Mouse (Mus musculus) kidney, postnatal 25 days (tissue): ENCODE data around the gene Ranbp3l.

Experiments used
- DNase-seq, 2 experiments: peaks; one replicate each; pipeline ENCODE4 v3.0.0; 2021; ENCODE audit warnings: mixed read lengths in 2 of 2

The Ranbp3l gene

DNA sequence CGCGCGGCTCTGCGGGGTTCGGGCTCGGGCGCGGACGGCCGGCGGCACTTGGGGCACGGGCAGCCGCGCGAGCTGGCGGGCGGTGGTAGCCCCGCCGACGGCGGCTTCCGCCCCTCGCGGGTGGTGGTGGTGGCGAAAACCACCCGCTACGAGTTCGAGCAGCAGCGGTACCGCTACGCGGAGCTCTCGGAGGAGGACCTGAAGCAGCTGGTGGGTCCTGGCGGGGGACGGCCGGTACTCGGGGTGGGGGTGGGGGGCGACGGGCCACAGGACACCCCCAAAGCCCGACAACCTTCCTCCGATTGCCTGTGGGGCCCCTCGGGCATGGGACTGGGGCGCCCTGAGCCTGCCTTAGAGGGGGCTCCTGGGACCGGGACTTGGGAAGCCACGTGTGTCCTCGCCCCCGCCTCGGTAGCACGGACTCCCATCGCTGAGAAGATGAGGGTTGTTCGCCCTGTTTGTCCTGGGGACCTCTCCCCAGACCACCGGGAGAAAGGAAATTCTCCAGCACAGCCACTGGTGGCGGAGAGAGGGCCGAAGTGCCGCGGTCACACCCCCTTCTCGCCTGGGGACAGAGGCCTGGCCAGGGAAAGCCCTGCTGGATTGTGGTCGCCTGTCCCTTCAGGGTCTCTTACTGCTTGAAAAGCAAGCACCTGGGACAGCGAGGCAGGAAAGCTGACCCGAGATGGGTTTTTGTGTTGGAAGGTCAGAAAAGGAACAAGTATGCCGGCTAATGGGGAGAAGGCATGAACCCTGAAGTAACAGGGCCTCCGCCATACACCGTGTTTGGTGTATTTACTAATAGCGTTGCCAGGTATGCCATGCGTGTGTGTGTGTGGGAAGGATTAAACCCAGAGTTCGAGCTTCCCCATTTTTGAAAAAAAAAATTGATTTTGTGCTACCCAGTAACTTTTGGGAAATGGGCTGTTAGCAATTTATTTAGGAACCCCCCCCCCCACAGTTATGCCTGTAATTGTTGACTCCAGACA lies 104.1 kb downstream of the Ranbp3l start:
- DNase-seq, result peak; percentile 56 to 72

DNA sequence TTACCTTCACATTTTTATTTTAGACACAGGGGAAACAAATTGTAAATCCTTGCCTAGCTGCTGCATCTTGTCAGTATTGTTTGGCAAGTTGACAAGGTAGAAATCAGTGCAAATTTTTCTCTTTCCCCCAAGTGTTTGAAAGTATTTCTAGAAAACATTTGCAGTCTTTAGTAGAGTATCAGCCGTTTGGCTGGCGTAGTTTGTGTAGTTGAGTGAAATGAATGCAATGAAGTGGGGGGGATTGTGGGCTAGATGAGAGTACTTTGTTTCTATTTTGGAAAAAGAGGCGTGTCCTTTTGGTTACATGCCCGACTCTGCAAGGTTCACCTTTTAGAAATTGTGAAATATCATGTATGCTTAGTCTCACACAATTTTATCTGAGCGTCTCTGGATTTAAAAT lies 104.9 kb downstream of the Ranbp3l start:
- DNase-seq, result no peak

GRCm38 (mm10) chr15:9073067-9073608 lies 105.4 kb downstream of the Ranbp3l start:
- no peak for DNase-seq

DNA sequence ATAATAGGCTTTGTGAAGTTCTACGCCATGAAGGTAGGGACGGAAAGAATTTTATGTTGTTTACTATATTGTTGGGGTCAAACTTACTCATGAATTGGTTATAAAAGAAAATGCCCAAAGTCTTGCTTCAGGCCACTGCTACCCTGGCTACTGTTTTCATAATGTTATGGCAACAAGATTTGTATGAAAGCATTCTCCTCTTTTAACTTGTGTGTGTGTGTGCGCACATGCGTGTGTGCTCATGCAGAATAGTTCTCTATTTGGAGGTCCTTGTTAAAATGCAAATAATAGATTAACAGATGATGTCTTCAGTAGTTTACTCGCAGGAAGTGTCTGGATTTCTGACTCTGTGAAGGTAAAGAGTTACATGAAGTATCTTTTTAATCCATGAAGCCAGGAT lies 105.9 kb downstream of the Ranbp3l start:
- DNase-seq, result no peak

DNA sequence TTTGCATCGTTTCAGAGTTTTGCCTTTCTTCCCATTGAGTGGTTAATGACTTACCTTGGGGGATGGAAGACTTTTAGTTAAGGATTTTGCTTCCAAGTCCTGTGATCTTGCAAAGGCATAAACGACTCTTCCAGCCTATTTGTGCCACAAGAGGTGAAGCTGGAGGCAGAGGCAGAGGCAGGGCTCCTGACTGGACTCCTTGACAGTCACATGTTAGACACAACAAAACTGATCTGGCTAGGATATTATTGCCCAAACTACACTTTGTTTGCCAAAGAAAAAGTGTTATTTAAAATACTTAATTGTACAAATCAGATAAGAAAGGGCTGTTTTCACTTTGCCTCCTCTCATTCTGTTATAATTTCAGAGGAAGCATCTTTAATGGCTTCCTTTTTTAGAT lies 106.4 kb downstream of the Ranbp3l start:
- DNase-seq, result peak in 1 of 2 experiments; percentile 57

GRCm38 (mm10) chr15:9074671-9075070 lies 106.9 kb downstream of the Ranbp3l start:
- peak; percentile 57 for DNase-seq

- DNase-seq, result no peak
Observed at GRCm38 (mm10) chr15:9075608-9076200, 108.0 kb downstream of the Ranbp3l start.

GRCm38 (mm10) chr15:9078481-9079300 lies 110.9 kb downstream of the Ranbp3l start:
- no peak for DNase-seq

DNA sequence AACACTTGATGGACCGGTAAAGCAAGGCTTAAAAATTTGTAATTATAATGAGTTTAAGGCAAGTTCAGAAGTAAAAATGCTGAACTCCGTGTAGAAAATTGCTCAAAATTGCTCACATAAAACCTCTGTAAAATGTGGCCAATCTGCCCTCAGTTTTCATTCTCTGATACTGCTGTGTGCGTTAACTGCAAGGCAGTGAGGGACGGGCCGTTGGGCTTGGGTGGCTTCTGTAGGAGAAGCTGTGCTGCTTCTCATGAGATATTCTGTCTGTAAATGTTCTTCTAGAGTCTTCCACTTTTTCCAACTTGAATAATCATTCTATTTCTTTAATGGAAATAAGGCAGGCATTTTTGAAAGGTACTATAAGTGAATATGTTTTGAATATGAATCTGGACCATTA lies 111.9 kb downstream of the Ranbp3l start:
- no peak for DNase-seq

- DNase-seq, result no peak
Observed at GRCm38 (mm10) chr15:9080206-9080605, 112.5 kb downstream of the Ranbp3l start.

DNA sequence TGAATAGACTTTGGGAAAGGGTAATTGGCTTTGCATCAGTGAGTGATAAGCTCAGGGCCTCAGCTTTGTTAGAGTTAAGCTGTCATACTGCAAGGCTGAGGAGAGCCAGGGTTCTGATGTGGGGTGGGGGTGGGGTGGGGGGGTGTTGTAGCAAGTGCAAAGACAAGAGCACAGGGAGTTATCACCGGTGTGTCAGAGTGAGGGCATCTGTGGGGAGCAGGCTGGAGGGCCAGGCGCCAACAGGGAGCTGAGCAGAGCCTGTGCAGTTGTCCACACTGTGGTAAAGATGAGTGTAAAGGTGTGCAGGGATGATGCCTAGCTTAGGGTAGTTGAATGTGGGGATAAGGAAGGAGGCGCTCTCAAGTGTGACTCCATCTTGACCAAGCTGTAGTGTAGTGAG lies 113.5 kb downstream of the Ranbp3l start:
- no peak for DNase-seq

GRCm38 (mm10) chr15:9082753-9083152 lies 115.0 kb downstream of the Ranbp3l start:
- DNase-seq, result peak; percentile 47 to 75

DNA sequence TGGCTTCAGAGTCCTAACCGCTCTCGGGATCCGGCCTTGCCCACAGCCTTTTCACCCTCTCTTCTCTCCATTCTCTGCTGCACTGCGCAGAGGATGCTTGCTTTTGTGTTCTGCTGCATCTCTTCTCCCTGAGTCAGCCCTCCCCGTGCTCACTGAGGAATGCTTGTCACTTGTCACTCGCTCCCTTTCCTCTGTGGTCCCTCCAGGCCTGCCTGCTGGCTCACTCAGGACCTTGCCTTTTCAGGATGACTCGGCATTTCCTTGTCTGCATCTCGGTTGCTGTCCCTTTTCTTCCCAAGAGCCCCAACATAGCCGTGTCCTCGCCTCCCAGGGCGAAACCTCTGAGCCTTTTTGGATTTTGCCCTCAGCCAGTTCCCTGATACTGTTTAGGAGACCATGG lies 119.1 kb downstream of the Ranbp3l start:
- no peak for DNase-seq

DNA sequence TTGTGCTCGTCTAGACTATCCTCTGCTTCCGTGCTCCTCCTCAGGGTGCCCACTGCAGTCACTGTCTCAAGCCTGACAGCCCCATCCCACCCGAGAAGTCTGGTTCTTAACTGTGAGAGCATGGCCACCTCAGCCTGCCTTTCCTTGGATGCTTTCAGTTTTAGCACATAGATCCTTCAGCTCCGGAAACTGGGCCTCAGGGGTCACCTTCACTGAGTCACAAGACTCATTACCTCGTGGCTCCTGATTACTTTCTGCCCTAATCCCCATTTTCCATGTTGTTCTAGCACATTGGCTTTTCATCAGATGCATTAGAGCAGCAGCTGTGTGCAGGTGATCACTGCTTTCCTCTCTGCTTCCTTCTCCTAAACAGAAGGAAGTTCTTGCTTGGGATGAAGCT lies 119.7 kb downstream of the Ranbp3l start:
- DNase-seq, result no peak

GRCm38 (mm10) chr15:9087895-9088682 lies 120.3 kb downstream of the Ranbp3l start:
- no peak for DNase-seq

DNA sequence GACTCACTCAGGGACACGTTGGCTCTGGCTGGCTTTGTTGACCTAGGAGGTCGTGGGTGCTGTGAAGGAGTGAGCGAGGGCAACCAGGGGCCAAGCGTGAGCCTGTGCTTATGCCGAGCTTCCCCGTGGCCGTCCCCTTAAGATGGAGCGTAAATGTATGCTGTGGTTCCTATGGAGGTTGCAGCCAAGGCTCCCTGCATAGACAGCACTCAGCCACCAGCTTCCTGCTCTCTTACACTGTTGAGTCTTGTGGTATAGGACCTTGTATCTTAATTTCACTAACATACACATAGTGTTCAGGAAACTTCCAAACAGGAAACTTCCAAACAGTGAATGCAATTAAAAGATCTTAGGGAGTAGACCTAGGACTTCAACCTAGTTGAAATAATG lies 120.9 kb downstream of the Ranbp3l start:
- DNase-seq, result no peak

DNA sequence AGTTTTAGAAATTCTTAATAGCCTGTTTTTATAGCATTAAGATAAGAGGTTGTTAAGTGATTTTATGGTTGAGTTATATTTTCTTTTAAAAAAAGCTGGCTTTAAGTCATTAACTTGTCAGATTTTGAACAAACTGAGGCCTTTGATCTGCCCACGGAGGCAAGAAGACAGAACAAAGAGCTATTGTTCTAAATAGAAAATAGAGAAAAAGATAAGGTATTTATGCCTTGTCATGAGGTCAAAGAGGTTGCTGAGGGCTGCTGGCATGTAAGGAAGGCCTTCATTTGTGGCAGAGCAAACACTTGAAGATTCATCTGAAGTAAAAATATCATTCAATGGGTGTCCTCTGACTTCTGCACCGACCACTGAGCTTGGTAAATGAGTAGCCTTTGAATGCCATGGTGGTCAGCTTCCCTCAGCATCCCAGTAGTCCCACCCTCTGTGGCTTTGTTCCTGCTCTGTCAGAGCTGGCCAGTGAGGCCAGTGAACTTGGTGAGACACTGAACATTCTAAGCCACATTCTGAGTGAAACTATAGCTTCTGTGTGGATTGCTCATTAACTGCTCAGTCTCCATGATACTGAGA lies 121.5 kb downstream of the Ranbp3l start:
- no peak for DNase-seq

DNA sequence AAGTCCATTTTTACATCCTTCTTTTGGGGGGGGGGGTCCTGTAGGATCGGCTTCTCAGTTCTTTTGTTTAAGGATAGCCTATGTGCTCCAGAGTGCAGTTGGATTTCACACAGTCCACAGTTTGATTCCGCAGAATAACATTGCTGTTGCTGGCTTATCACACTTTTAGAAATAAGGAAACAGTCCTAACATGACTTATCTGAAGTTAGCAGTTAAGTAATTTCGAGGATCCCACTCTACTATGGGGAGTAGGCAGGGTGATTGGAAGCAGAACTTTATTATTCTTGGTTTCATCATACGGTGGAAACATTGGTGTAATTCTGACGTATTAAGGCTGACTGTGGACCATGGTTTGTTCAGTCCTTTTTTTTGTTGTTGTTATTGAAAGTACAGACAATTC lies 122.9 kb downstream of the Ranbp3l start:
- no peak for DNase-seq

DNA sequence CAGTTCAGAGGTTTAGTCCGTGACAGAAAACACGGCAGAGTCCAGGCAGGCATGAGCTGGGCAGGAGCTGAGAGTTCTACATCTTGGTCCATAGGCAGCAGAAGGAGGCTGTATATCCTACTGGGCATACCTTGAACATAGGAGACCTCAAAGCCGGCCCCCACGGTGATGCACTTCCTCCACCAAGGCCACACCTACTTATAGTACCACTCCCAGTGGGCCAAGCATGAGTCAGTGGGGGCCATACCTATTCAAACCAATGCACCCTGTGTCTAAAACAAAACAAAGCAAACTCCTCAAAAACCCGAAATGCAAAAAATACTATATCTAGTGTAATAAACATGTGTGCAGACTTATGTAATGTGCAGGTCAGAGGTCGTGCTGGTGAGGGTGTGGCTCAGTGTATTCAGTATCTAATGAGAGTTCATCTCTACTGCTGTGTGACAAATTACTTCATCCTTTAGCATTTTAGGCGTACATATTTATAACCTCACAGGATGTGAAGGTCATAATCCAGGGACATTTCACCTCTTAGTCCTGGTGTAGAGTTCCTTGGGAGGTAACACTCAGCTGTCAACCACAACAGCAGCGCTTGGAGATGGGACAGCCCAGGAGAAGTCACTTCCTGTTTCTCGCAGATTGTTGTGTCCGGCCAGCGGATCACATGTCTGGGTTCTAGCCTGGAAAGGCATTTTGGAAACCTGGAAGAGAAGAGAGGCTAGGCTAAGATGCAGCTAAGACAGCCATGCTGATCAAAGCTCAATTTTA lies 126.0 kb downstream of the Ranbp3l start:
- no peak for DNase-seq

DNA sequence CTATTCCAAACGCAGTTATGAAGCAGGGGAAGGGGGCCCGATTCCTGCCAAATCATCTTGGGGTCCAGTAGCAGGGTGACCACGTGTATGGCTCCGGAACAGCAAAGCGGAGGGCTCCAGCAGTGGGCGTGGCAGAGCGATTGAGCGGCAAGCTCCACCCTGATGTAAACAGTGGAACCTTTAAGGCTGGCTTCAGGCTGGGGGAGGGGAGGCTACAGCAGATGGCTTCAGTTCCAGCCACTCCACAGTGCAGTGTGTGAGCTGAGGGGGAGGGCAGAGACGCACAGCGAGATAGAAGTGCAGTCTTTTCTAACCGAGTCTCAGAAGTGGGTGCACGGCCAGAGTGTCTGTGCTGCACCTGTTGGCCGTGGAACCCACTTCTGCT lies 126.6 kb downstream of the Ranbp3l start:
- no peak for DNase-seq

- no peak for DNase-seq
Observed at GRCm38 (mm10) chr15:9096865-9097264, 129.1 kb downstream of the Ranbp3l start.
